Mouse (Mus musculus) adrenal gland, postnatal 4 days (tissue): ENCODE measurements around the gene Pdf. TPM values are rescaled to one million over a fixed set of nuclear protein-coding genes. Genes with fewer than 3 reads are reported as not detected.
A peak's percentile ranks its signal among the peaks of the same experiment; 100 is the strongest.
"Not testable (repeated sequence)": the region's sequence is repeated elsewhere in the genome, so short reads cannot be mapped to it uniquely, and the experiment has no call there.

Experiments
- DNase-seq, 2 experiments: peaks; one replicate each; pipeline ENCODE4 v3.0.0; 2021 to 2022; ENCODE audit warnings: low spot score in 2 of 2, mixed read lengths in 2 of 2
- microRNA-seq: library from miRNA; unstranded; fragments of <30 nt; microRNA quantifications from one replicate; pipeline ENCODE4 v1.2.0, GENCODE M21; 2021
- total RNA-seq, 2 experiments: library from RNA; stranded (reverse); gene quantifications; 2 replicates each; pipeline ENCODE4 v1.2.3; 2021

Pdf gene
- total RNA-seq, 2 experiments from 2014 or later, result 33.5 to 38.3 TPM

- no peak for DNase-seq
Observed at GRCm38 (mm10) chr8:107040632-107041031, 7.8 kb downstream of the Pdf start.

- no peak for DNase-seq
Observed at GRCm38 (mm10) chr8:107036626-107037025, 11.8 kb downstream of the Pdf start.

GRCm38 (mm10) chr8:107035641-107036040, 12.8 kb downstream of the Pdf start:
- DNase-seq, result no peak

- DNase-seq, result not testable (repeated sequence)
Observed at GRCm38 (mm10) chr8:107033609-107034008, 14.8 kb downstream of the Pdf start.

- no peak for DNase-seq
Observed at GRCm38 (mm10) chr8:107031577-107032090, 16.8 kb downstream of the Pdf start.

GRCm38 (mm10) chr8:107030650-107031576, 17.5 kb downstream of the Pdf start, which contains the start of gene Vps4a:
Gene Vps4a, plus strand, starts transcription at chr8:107031222.
- DNase-seq, result peak; percentile 97

GRCm38 (mm10) chr8:107030058-107030457, 18.4 kb downstream of the Pdf start:
- DNase-seq, result no peak

- no peak for DNase-seq
Observed at GRCm38 (mm10) chr8:107029310-107029709, 19.1 kb downstream of the Pdf start.

GRCm38 (mm10) chr8:107023479-107023878, 24.9 kb downstream of the Pdf start:
- DNase-seq, result peak in 1 of 2 experiments; percentile 29

GRCm38 (mm10) chr8:107014915-107015314, 33.5 kb downstream of the Pdf start:
- DNase-seq, result no peak

GRCm38 (mm10) chr8:107012666-107013065, 35.7 kb downstream of the Pdf start:
- no peak for DNase-seq

- no peak for DNase-seq
Observed at GRCm38 (mm10) chr8:107007795-107008194, 40.6 kb downstream of the Pdf start.

GRCm38 (mm10) chr8:107002532-107002931, 45.9 kb downstream of the Pdf start:
- DNase-seq, result peak; percentile 65 to 78

GRCm38 (mm10) chr8:106999068-106999467, 49.3 kb downstream of the Pdf start:
- DNase-seq, result no peak

- DNase-seq, result no peak
Observed at GRCm38 (mm10) chr8:106997416-106997815, 51.0 kb downstream of the Pdf start.

GRCm38 (mm10) chr8:106996339-106996738, 52.1 kb downstream of the Pdf start:
- DNase-seq, result not testable (repeated sequence)

Small RNA genes within 50 kb of the gene (microRNA-seq; reads per million reads assigned to microRNA genes)
- 3.7 reads per million, percentile 10 among the genes with 10 or more reads in this experiment for gene Mir7075

Other genes starting within 250 kb of the Pdf start
- 1 to 10 TPM; 1.1 to 1.3 TPM for gene Has3, start 178.4 kb downstream of the Pdf start, total RNA-seq
- gene Utp4, start 155.0 kb downstream of the Pdf start, total RNA-seq, result 10 to 100 TPM; 45.1 to 47.0 TPM
- gene Sntb2, start 112.9 kb downstream of the Pdf start, total RNA-seq, result 10 to 100 TPM; 37.2 to 39.0 TPM
- gene Vps4a, start 17.4 kb downstream of the Pdf start, total RNA-seq, result 10 to 100 TPM; 69.6 to 72.7 TPM
- gene Cog8, start 8.1 kb upstream of the Pdf start, total RNA-seq, result 10 to 100 TPM; 32.4 to 37.4 TPM
- 10 to 100 TPM; 57.7 to 60.0 TPM for gene Nip7, start 8.3 kb upstream of the Pdf start, total RNA-seq
- gene Tmed6, start 17.0 kb upstream of the Pdf start, total RNA-seq, result 1 to 10 TPM in 1 of 2 experiments, not detected in 1; 8.2 TPM
- gene Terf2, start 47.9 kb upstream of the Pdf start, total RNA-seq, result 10 to 100 TPM; 35.7 to 38.4 TPM
- 100 to 1,000 TPM; 297 to 305 TPM for gene Cyb5b, start 102.0 kb upstream of the Pdf start, total RNA-seq
- gene Nfat5, start 244.9 kb upstream of the Pdf start, total RNA-seq, result 100 to 1,000 TPM; 154 to 167 TPM